Mouse (Mus musculus): ENCODE results near the gene Atad3a.

Gene Atad3a

GRCm38 (mm10) chr4:155694111-155694481 is 66.8 kb downstream of the Atad3a start, which contains the start of gene Fndc10:
Gene Fndc10, plus strand, starts transcription at chr4:155694342.
- DNase-seq (ENCODE audit: low read depth): no peak

- DNase-seq (ENCODE audit: low read depth): peak; percentile 45
Measured at GRCm38 (mm10) chr4:155692421-155692820, 68.5 kb downstream of the Atad3a start.

Data from induced T-regulatory cell, adult 2 months (primary cell).